Mouse (Mus musculus) midbrain, embryonic 16.5 days (tissue): ENCODE data around the gene Mycs. TPM values are rescaled to one million over a fixed set of nuclear protein-coding genes. Genes with fewer than 3 reads are reported as not detected.

ENCODE experiments used
- ATAC-seq: fragments of 200-750 bp; cut with Nextera tagmentation; 2 replicates; pipeline ENCODE4 v1.8.0; 2017; ENCODE audit warnings: moderate TSS enrichment
- H3K27ac ChIP-seq: fragments of 300-500 bp; sonication (generic); 2 replicates; pipeline ENCODE4 v1.5.1; 2014; ENCODE audit warnings: mild to moderate bottlenecking, low read length, mixed read lengths
- H3K27me3 ChIP-seq: fragments of 300-500 bp; sonication (generic); 2 replicates; pipeline ENCODE4 v1.6.1; 2014; ENCODE audit warnings: low read depth, low read length, mixed read lengths; ENCODE audit not compliant: control insufficient read depth, insufficient read depth
- H3K36me3 ChIP-seq: fragments of 300-500 bp; sonication (generic); 2 replicates; pipeline ENCODE4 v1.6.1; 2014; ENCODE audit warnings: mild to moderate bottlenecking, low read length, moderate library complexity, mixed read lengths; ENCODE audit not compliant: control insufficient read depth, insufficient read depth
- H3K4me1 ChIP-seq: fragments of 300-500 bp; sonication (generic); 2 replicates; pipeline ENCODE4 v1.6.1; 2014; ENCODE audit warnings: mild to moderate bottlenecking, low read length, mixed read lengths; ENCODE audit not compliant: control insufficient read depth, insufficient read depth
- H3K4me2 ChIP-seq: fragments of 300-500 bp; sonication (generic); 2 replicates; pipeline ENCODE4 v1.6.1; 2014; ENCODE audit warnings: mild to moderate bottlenecking, low read length, mixed read lengths
- H3K4me3 ChIP-seq: fragments of 300-500 bp; sonication (generic); 2 replicates; pipeline ENCODE4 v1.5.1; 2014; ENCODE audit warnings: low read depth, mild to moderate bottlenecking, low read length, moderate library complexity, mixed read lengths
- H3K9ac ChIP-seq: fragments of 300-500 bp; sonication (generic); 2 replicates; pipeline ENCODE4 v1.6.1; 2014; ENCODE audit warnings: low read depth, low read length, mixed read lengths
- H3K9me3 ChIP-seq: fragments of 300-500 bp; sonication (generic); replicated peaks from 2 replicates; pipeline ENCODE4 v1.6.1; 2014; ENCODE audit warnings: mild to moderate bottlenecking, low read length, mixed read lengths; ENCODE audit not compliant: control insufficient read depth, poor library complexity, severe bottlenecking
- WGBS: fragments of 180-500 bp; shearing (Covaris S2); extraction: QIAGEN DNeasy Blood & Tissue Kit; methylation state at CpG from one replicate; pipeline ENCODE4 v1.1.7; 2014; 5-methylcytosine and 5-hydroxymethylcytosine counted together
- polyA plus RNA-seq: library from polyadenylated mRNA; unstranded; fragments of >200 nt; fragmentation: Nextera tagmentation; extraction: Ambion mirVana; gene quantifications from 2 replicates; pipeline ENCODE4 v1.2.1, GENCODE M21; 2015

The Mycs gene
- not detected in 2 replicates for polyA plus RNA-seq

GRCm38 (mm10) chrX:5469165-5469564, at the start of gene Mycs:
Gene Mycs (minus strand): TSS chrX:5469265.
- H3K9me3 ChIP-seq: no peaks in the 10 kb centered on the region
- H3K9ac ChIP-seq: no peak within 1 kb of the TSS
- H3K36me3 ChIP-seq: no peaks in the 10 kb centered on the region
- no peaks in the 10 kb centered on the region for H3K4me1 ChIP-seq
- peak within 1 kb of the TSS; percentile 27 for H3K4me3 ChIP-seq
- no peaks in the 10 kb centered on the region for H3K27me3 ChIP-seq
- no peak for ATAC-seq
- H3K27ac ChIP-seq: no peak within 1 kb of the TSS
- WGBS: 83% methylated on average over 3 of the region's 3 CpGs
- peak within 1 kb of the TSS; percentile 44 for H3K4me2 ChIP-seq

DNA sequence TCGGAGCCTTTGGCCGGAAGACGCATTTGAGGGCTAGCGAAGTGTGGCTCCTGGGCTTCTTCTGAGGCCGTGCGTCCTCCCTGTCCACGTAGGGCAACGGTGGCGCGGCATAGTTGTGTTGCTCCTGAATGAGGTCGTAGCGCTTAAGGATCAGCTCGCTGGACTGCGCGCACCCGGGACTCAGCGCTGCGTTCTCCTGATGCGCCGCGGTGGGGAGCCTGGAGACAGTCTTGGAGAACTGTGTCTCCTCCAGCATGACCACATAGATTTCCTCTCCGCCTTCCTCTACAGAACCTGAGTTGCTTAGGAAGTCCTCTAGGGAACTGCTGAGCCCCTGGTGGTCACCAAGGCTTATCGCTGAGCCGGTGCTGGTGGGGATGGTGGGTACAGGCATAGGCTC, 1.0 kb downstream of the Mycs start:
- H3K9me3 ChIP-seq: no peaks in the 10 kb centered on the region
- no peaks in the 10 kb centered on the region for H3K4me1 ChIP-seq
- H3K4me3 ChIP-seq: peak overlapping the region; percentile 27
- H3K27me3 ChIP-seq: no peaks in the 10 kb centered on the region
- H3K9ac ChIP-seq: no peak overlapping the region
- no peak; the same call in 1 of the 2 replicates for ATAC-seq
- 19% methylated on average over 23 of the region's 24 CpGs for WGBS
- no peaks in the 10 kb centered on the region for H3K36me3 ChIP-seq
- H3K27ac ChIP-seq: no peak overlapping the region
- peak overlapping the region; percentile 44 for H3K4me2 ChIP-seq

Other genes with a start within 250 kb of the Mycs start
- not detected in 2 replicates for gene Btbd35f7, start 199.8 kb upstream of the Mycs start, polyA plus RNA-seq